ENCODE assay signal across 23 mouse cellular contexts in genomic region chr19:10472958-10473357, GRCm38 (mm10). TPM values are rescaled to one million over a fixed set of nuclear protein-coding genes. Genes with fewer than 3 reads are reported as not detected.
DNase-seq lines count a peak whose midpoint lies in the region; ATAC-seq and TF ChIP-seq lines count a peak whose summit lies in the region.
"Had no signal": no experiment of that assay in that cellular context is flagged by ENCODE, and none has a peak within 500 bp of the region (broad histone marks: within the 10 kb centered on the region; RNA-seq: fewer than 3 reads in every experiment).

No protein-coding gene starts in this region.

- no peak for TF ChIP-seq CTCF in layer of hippocampus, adult 2 months (conservative IDR thresholded peaks at IDR 0.05)

- DNase-seq in frontal cortex, postnatal 10 days (ENCODE audit: low spot score in 2 of 2): no peak
- peak in 1 of 2 experiments; percentile 45 for DNase-seq in layer of hippocampus, adult 2 months (ENCODE audit: low spot score in 2 of 2)
- no peak for DNase-seq in layer of hippocampus, adult 9-10 months (ENCODE audit: low spot score)
- peak; percentile 50 to 62 for DNase-seq in left cerebral cortex, postnatal 36 days (ENCODE audit: low spot score in 2 of 2)
- no peak for DNase-seq in left cerebral cortex, postnatal 4 days
- peak; percentile 43 for DNase-seq in right cerebral cortex, postnatal 25 days
- DNase-seq in right cerebral cortex, adult 2 months (ENCODE audit: low spot score in 2 of 2): no peak
- DNase-seq: adrenal gland, adult 8-10 months; adrenal gland, postnatal 25 days; cerebellum, adult 18-20 months; cerebellum, adult 9-10 months; cerebellum, postnatal 14 days; gastrocnemius, adult 2 months; gastrocnemius, postnatal 14 days; heart, adult 11 months had no signal

- H3K4me3 ChIP-seq in layer of hippocampus, adult 2 months: no peak overlapping the region
- H3K4me3 ChIP-seq: forebrain, embryonic 10.5 days; forebrain, embryonic 13.5 days; gastrocnemius, adult 2 months; hindbrain, embryonic 12.5 days; hindbrain, embryonic 15.5 days had no signal

- H3K27ac ChIP-seq in layer of hippocampus, adult 2 months: peak overlapping the region; percentile 53; the same call in 1 of the 2 replicates
- H3K27ac ChIP-seq: forebrain, embryonic 10.5 days; forebrain, embryonic 13.5 days; gastrocnemius, adult 2 months; hindbrain, embryonic 12.5 days; hindbrain, embryonic 15.5 days had no signal

- peak; percentile 81 for ATAC-seq in frontal cortex, adult (ENCODE audit: low TSS enrichment)
- ATAC-seq: activated CD4-positive, CD25-positive, alpha-beta regulatory T cell, adult 4 months; forebrain, embryonic 16.5 days had no signal

- intact Hi-C loops in left cerebral cortex, postnatal 36 days (cut with DNase I): no loop called here
- intact Hi-C loops in left cerebral cortex, postnatal 4 days (cut with DNase I): no loop called here

RNA-seq across cellular contexts. Expression of gene Ppp1r32, which starts 9.8 kb away (rescaled TPM):
- 1 to 10 TPM; 2.4 to 3.0 TPM for total RNA-seq in layer of hippocampus, adult 2 months (2021)
- total RNA-seq in left cerebral cortex, postnatal 36 days (2021): 1 to 10 TPM in 1 of 2 experiments, under 1 TPM in 1; 0.86 to 1.2 TPM
- 1 to 10 TPM in 1 of 2 experiments, under 1 TPM in 1; 0.87 to 1.9 TPM for total RNA-seq in left cerebral cortex, postnatal 4 days (2021)
- total RNA-seq: hematopoietic stem cell, adult 5-6 weeks had no signal

RNA-seq across cellular contexts. Expression of gene Lrrc10b, which starts 15.7 kb away (rescaled TPM):
- total RNA-seq in layer of hippocampus, adult 2 months (2021): 10 to 100 TPM; 83.9 to 84.6 TPM
- 10 to 100 TPM; 16.3 to 21.2 TPM for total RNA-seq in left cerebral cortex, postnatal 36 days (2021)
- 1 to 10 TPM; 3.7 to 5.0 TPM for total RNA-seq in left cerebral cortex, postnatal 4 days (2021)
- total RNA-seq: hematopoietic stem cell, adult 5-6 weeks had no signal

RNA-seq across cellular contexts. Expression of gene Cpsf7, which starts 52.1 kb away (rescaled TPM):
- total RNA-seq in layer of hippocampus, adult 2 months (2021): 10 to 100 TPM; 80.9 to 81.7 TPM
- 10 to 100 TPM; 67.8 to 88.8 TPM for total RNA-seq in left cerebral cortex, postnatal 36 days (2021)
- total RNA-seq in left cerebral cortex, postnatal 4 days (2021): 10 to 100 TPM; 86.5 to 90.9 TPM

RNA-seq across cellular contexts. Expression of gene Sdhaf2, which starts 53.0 kb away (rescaled TPM):
- 10 to 100 TPM; 53.4 to 63.0 TPM for total RNA-seq in layer of hippocampus, adult 2 months (2021)
- total RNA-seq in left cerebral cortex, postnatal 36 days (2021): 10 to 100 TPM; 53.6 to 60.8 TPM
- total RNA-seq in left cerebral cortex, postnatal 4 days (2021): 10 to 100 TPM; 40.8 to 42.5 TPM

Comparison
In these comparisons a context has a peak if more than half of its experiments do, and no peak if none do; other contexts are left out.
1. DNase-seq: peak in left cerebral cortex, postnatal 36 days (2 of 2) and right cerebral cortex, postnatal 25 days (single experiment); none in frontal cortex, postnatal 10 days (0 of 2), layer of hippocampus, adult 9-10 months (single experiment), left cerebral cortex, postnatal 4 days (single experiment) and right cerebral cortex, adult 2 months (0 of 2).